Mouse (Mus musculus) granulocyte monocyte progenitor cell, adult 5-6 weeks (primary cell): ENCODE data around the gene Hba-a1. TPM values are rescaled to one million over a fixed set of nuclear protein-coding genes. Genes with fewer than 3 reads are reported as not detected.
"Not testable (repeated sequence)": the region's sequence is repeated elsewhere in the genome, so short reads cannot be mapped to it uniquely, and the experiment has no call there.

ENCODE experiments used
- ATAC-seq: replicated peaks from 2 replicates; pipeline ENCODE4 v1.8.0; 2016; ENCODE audit warnings: mild to moderate bottlenecking, moderate TSS enrichment, inconsistent platforms; ENCODE audit not compliant: poor library complexity, severe bottlenecking
- total RNA-seq, 2 experiments: library from RNA; stranded (forward) in 1 of 2; stranded (reverse) in 1 of 2; fragments of 200-712, 200-1000 nt in 1 of 2; fragments of >200 nt in 1 of 2; fragmentation: Nextera tagmentation in 1 of 2; gene quantifications; 2 replicates each; pipeline ENCODE4 v1.2.3; 2014 to 2017

Hba-a1 gene
- total RNA-seq, 2 experiments from 2014 or later: 0.46 TPM; not detected in 1

- no peak for ATAC-seq
Observed at GRCm38 (mm10) chr11:32287493-32287825, 4.1 kb downstream of the Hba-a1 start.

- ATAC-seq: not testable (repeated sequence)
Observed at GRCm38 (mm10) chr11:32292819-32293218, 9.5 kb downstream of the Hba-a1 start.

- not testable (repeated sequence) for ATAC-seq
Observed at GRCm38 (mm10) chr11:32293479-32293878, 10.2 kb downstream of the Hba-a1 start.

- peak; percentile 31; the same call in 1 of the 2 replicates for ATAC-seq
Observed at GRCm38 (mm10) chr11:32296203-32296602, 12.9 kb downstream of the Hba-a1 start, which contains the start of gene Hba-a2. Gene Hba-a2, plus strand, starts transcription at chr11:32296489.

GRCm38 (mm10) chr11:32297417-32297816 is 14.1 kb downstream of the Hba-a1 start:
- ATAC-seq: not testable (repeated sequence)

- no peak for ATAC-seq
Observed at GRCm38 (mm10) chr11:32297866-32298531, 14.7 kb downstream of the Hba-a1 start.

- no peak for ATAC-seq
Observed at GRCm38 (mm10) chr11:32298532-32298918, 15.2 kb downstream of the Hba-a1 start.

- ATAC-seq: peak; percentile 73
Observed at GRCm38 (mm10) chr11:32299865-32300264, 16.6 kb downstream of the Hba-a1 start, which contains the start of gene Hbq1a. Gene Hbq1a, plus strand, starts transcription at chr11:32300069.

GRCm38 (mm10) chr11:32300279-32301267 is 17.3 kb downstream of the Hba-a1 start:
- peak; percentile 55 for ATAC-seq

GRCm38 (mm10) chr11:32301506-32301905 is 18.2 kb downstream of the Hba-a1 start:
- no peak for ATAC-seq

GRCm38 (mm10) chr11:32302824-32303419 is 19.6 kb downstream of the Hba-a1 start:
- no peak for ATAC-seq

GRCm38 (mm10) chr11:32303455-32303854 is 20.1 kb downstream of the Hba-a1 start:
- no peak for ATAC-seq

GRCm38 (mm10) chr11:32307006-32307405 is 23.7 kb downstream of the Hba-a1 start:
- no peak for ATAC-seq

GRCm38 (mm10) chr11:32309446-32309845 is 26.1 kb downstream of the Hba-a1 start:
- ATAC-seq: no peak

GRCm38 (mm10) chr11:32309928-32310327 is 26.6 kb downstream of the Hba-a1 start:
- peak; percentile 69 for ATAC-seq

GRCm38 (mm10) chr11:32316009-32316408 is 32.7 kb downstream of the Hba-a1 start:
- peak; percentile 58 for ATAC-seq

GRCm38 (mm10) chr11:32320507-32321195 is 37.3 kb downstream of the Hba-a1 start:
- ATAC-seq: peak; percentile 64

GRCm38 (mm10) chr11:32321196-32321565 is 37.9 kb downstream of the Hba-a1 start:
- ATAC-seq: peak; percentile 74

- peak; percentile 89 for ATAC-seq
Observed at GRCm38 (mm10) chr11:32324609-32325008, 41.3 kb downstream of the Hba-a1 start.

- ATAC-seq: peak; percentile 87
Observed at GRCm38 (mm10) chr11:32331075-32331474, 47.8 kb downstream of the Hba-a1 start.
